Mouse (Mus musculus): ENCODE measurements around the gene Jaml. TPM values are rescaled to one million over a fixed set of nuclear protein-coding genes. Genes with fewer than 3 reads are reported as not detected.

Jaml gene
- polyA plus RNA-seq, 1 experiment = not detected

GRCm38 (mm10) chr9:45095149-45095937 is 16.4 kb downstream of the Jaml start:
- no peak for TF ChIP-seq CTCF (IDR thresholded peaks at IDR 0.05; ENCODE audit: control insufficient read depth, insufficient read depth, insufficient read length)
- TF ChIP-seq MAX (IDR thresholded peaks at IDR 0.05) = no peak
- TF ChIP-seq MYOG (IDR thresholded peaks at IDR 0.05; ENCODE audit: control insufficient read depth, extremely low read depth, insufficient read length) = no peak
- TF ChIP-seq USF1 (IDR thresholded peaks at IDR 0.05; ENCODE audit: low read depth) = no peak
- no peak for TF ChIP-seq FOSL1 (IDR thresholded peaks at IDR 0.05; ENCODE audit: insufficient read depth, low read length, poor library complexity, severe bottlenecking)
- no peak for TF ChIP-seq CEBPB (IDR thresholded peaks at IDR 0.05; ENCODE audit: low read depth)
- TF ChIP-seq MYOD1 (IDR thresholded peaks at IDR 0.05; ENCODE audit: control insufficient read depth, insufficient read length, low read depth) = no peak
- no peak overlapping the region for H3ac ChIP-seq (ENCODE audit: control insufficient read depth, insufficient read length, low read depth)
- H3K27me3 ChIP-seq (ENCODE audit: control insufficient read depth, insufficient read depth, insufficient read length) = peaks cover 62% of the 10 kb centered on the region

GRCm38 (mm10) chr9:45097877-45098276 is 18.9 kb downstream of the Jaml start:
- H3K79me3 ChIP-seq (ENCODE audit: low read depth) = no peaks in the 10 kb centered on the region
- H3K4me3 ChIP-seq (ENCODE audit: insufficient read depth, poor library complexity, severe bottlenecking) = no peak overlapping the region
- peaks cover 56% of the 10 kb centered on the region for H3K27me3 ChIP-seq (ENCODE audit: control insufficient read depth, insufficient read depth, insufficient read length)
- H3K79me2 ChIP-seq (ENCODE audit: control insufficient read depth, insufficient read depth) = no peaks in the 10 kb centered on the region
- no peak for TF ChIP-seq FOSL1 (IDR thresholded peaks at IDR 0.05; ENCODE audit: insufficient read depth, low read length, poor library complexity, severe bottlenecking)
- TF ChIP-seq MYOD1 (IDR thresholded peaks at IDR 0.05; ENCODE audit: control insufficient read depth, insufficient read length, low read depth) = no peak
- no peak for TF ChIP-seq MAX (IDR thresholded peaks at IDR 0.05)
- no peak for TF ChIP-seq CTCF (IDR thresholded peaks at IDR 0.05; ENCODE audit: control insufficient read depth, insufficient read depth, insufficient read length)
- TF ChIP-seq MYOG (IDR thresholded peaks at IDR 0.05; ENCODE audit: control insufficient read depth, extremely low read depth, insufficient read length) = no peak
- no peak for TF ChIP-seq CEBPB (IDR thresholded peaks at IDR 0.05; ENCODE audit: low read depth)
- TF ChIP-seq USF1 (IDR thresholded peaks at IDR 0.05; ENCODE audit: low read depth) = no peak
- H3ac ChIP-seq (ENCODE audit: control insufficient read depth, insufficient read length, low read depth) = no peak overlapping the region
- H3K36me3 ChIP-seq (ENCODE audit: control insufficient read depth, insufficient read depth) = no peaks in the 10 kb centered on the region

More at GRCm38 (mm10) chr9:45095149-45095937, 16.4 kb downstream of the Jaml start:
- H3K36me3 ChIP-seq (ENCODE audit: control insufficient read depth, insufficient read depth) = no peaks in the 10 kb centered on the region
- no peak overlapping the region for H3K4me3 ChIP-seq (ENCODE audit: insufficient read depth, poor library complexity, severe bottlenecking)
- no peaks in the 10 kb centered on the region for H3K79me3 ChIP-seq (ENCODE audit: low read depth)
- H3K79me2 ChIP-seq (ENCODE audit: control insufficient read depth, insufficient read depth) = no peaks in the 10 kb centered on the region

GRCm38 (mm10) chr9:45098426-45098825 is 19.4 kb downstream of the Jaml start:
- H3ac ChIP-seq (ENCODE audit: control insufficient read depth, insufficient read length, low read depth) = no peak overlapping the region
- H3K27me3 ChIP-seq (ENCODE audit: control insufficient read depth, insufficient read depth, insufficient read length) = peaks cover 57% of the 10 kb centered on the region
- H3K36me3 ChIP-seq (ENCODE audit: control insufficient read depth, insufficient read depth) = no peaks in the 10 kb centered on the region
- no peak overlapping the region for H3K4me3 ChIP-seq (ENCODE audit: insufficient read depth, poor library complexity, severe bottlenecking)
- no peaks in the 10 kb centered on the region for H3K79me2 ChIP-seq (ENCODE audit: control insufficient read depth, insufficient read depth)
- no peaks in the 10 kb centered on the region for H3K79me3 ChIP-seq (ENCODE audit: low read depth)
- TF ChIP-seq CEBPB (IDR thresholded peaks at IDR 0.05; ENCODE audit: low read depth) (no peak), USF1 (IDR thresholded peaks at IDR 0.05; ENCODE audit: low read depth) (no peak), MYOG (IDR thresholded peaks at IDR 0.05; ENCODE audit: control insufficient read depth, extremely low read depth, insufficient read length) (no peak), MAX (IDR thresholded peaks at IDR 0.05) (no peak), CTCF (IDR thresholded peaks at IDR 0.05; ENCODE audit: control insufficient read depth, insufficient read depth, insufficient read length) (no peak), MYOD1 (IDR thresholded peaks at IDR 0.05; ENCODE audit: control insufficient read depth, insufficient read length, low read depth) (no peak), FOSL1 (IDR thresholded peaks at IDR 0.05; ENCODE audit: insufficient read depth, low read length, poor library complexity, severe bottlenecking) (no peak)

GRCm38 (mm10) chr9:45102528-45102927 is 23.5 kb downstream of the Jaml start:
- no peaks in the 10 kb centered on the region for H3K79me3 ChIP-seq (ENCODE audit: low read depth)
- no peak overlapping the region for H3K4me3 ChIP-seq (ENCODE audit: insufficient read depth, poor library complexity, severe bottlenecking)
- TF ChIP-seq CEBPB (IDR thresholded peaks at IDR 0.05; ENCODE audit: low read depth) (no peak), MYOG (IDR thresholded peaks at IDR 0.05; ENCODE audit: control insufficient read depth, extremely low read depth, insufficient read length) (no peak), CTCF (IDR thresholded peaks at IDR 0.05; ENCODE audit: control insufficient read depth, insufficient read depth, insufficient read length) (no peak), MYOD1 (IDR thresholded peaks at IDR 0.05; ENCODE audit: control insufficient read depth, insufficient read length, low read depth) (no peak), FOSL1 (IDR thresholded peaks at IDR 0.05; ENCODE audit: insufficient read depth, low read length, poor library complexity, severe bottlenecking) (no peak), MAX (IDR thresholded peaks at IDR 0.05) (no peak)
- H3K79me2 ChIP-seq (ENCODE audit: control insufficient read depth, insufficient read depth) = no peaks in the 10 kb centered on the region
- H3ac ChIP-seq (ENCODE audit: control insufficient read depth, insufficient read length, low read depth) = no peak overlapping the region
- H3K27me3 ChIP-seq (ENCODE audit: control insufficient read depth, insufficient read depth, insufficient read length) = peaks cover 46% of the 10 kb centered on the region
- no peaks in the 10 kb centered on the region for H3K36me3 ChIP-seq (ENCODE audit: control insufficient read depth, insufficient read depth)

- no peaks in the 10 kb centered on the region for H3K79me3 ChIP-seq (ENCODE audit: low read depth)
- H3K79me2 ChIP-seq (ENCODE audit: control insufficient read depth, insufficient read depth) = no peaks in the 10 kb centered on the region
- H3K27me3 ChIP-seq (ENCODE audit: control insufficient read depth, insufficient read depth, insufficient read length) = peaks cover 41% of the 10 kb centered on the region
- H3ac ChIP-seq (ENCODE audit: control insufficient read depth, insufficient read length, low read depth) = no peak overlapping the region
- H3K36me3 ChIP-seq (ENCODE audit: control insufficient read depth, insufficient read depth) = no peaks in the 10 kb centered on the region
- H3K4me3 ChIP-seq (ENCODE audit: insufficient read depth, poor library complexity, severe bottlenecking) = no peak overlapping the region
- TF ChIP-seq MYOG (IDR thresholded peaks at IDR 0.05; ENCODE audit: control insufficient read depth, extremely low read depth, insufficient read length) = no peak
- TF ChIP-seq CTCF (IDR thresholded peaks at IDR 0.05; ENCODE audit: control insufficient read depth, insufficient read depth, insufficient read length) = no peak
- TF ChIP-seq USF1 (IDR thresholded peaks at IDR 0.05; ENCODE audit: low read depth) = no peak
- no peak for TF ChIP-seq FOSL1 (IDR thresholded peaks at IDR 0.05; ENCODE audit: insufficient read depth, low read length, poor library complexity, severe bottlenecking)
- no peak for TF ChIP-seq CEBPB (IDR thresholded peaks at IDR 0.05; ENCODE audit: low read depth)
- no peak for TF ChIP-seq MAX (IDR thresholded peaks at IDR 0.05)
- no peak for TF ChIP-seq MYOD1 (IDR thresholded peaks at IDR 0.05; ENCODE audit: control insufficient read depth, insufficient read length, low read depth)
Measured at GRCm38 (mm10) chr9:45103211-45103979, 24.4 kb downstream of the Jaml start.

Measured in C2C12 (cell line).